Mouse (Mus musculus) liver, embryonic 14.5 days (tissue): ENCODE results near the gene Acly. TPM values are rescaled to one million over a fixed set of nuclear protein-coding genes. Genes with fewer than 3 reads are reported as not detected.

ENCODE experiments used
- ATAC-seq: fragments of 200-750 bp; cut with Nextera tagmentation; 2 replicates; pipeline ENCODE4 v1.8.0; 2017; ENCODE audit warnings: moderate number of reproducible peaks, mild to moderate bottlenecking, moderate library complexity; ENCODE audit not compliant: insufficient read depth
- DNase-seq, 3 experiments: peaks; one replicate each; pipeline ENCODE4 v3.0.0-alpha.2; 2012 to 2013; ENCODE audit warnings: low read depth in 3 of 3, low spot score in 3 of 3
- H3K27ac ChIP-seq: fragments of 300-500 bp; sonication (generic); 2 replicates; pipeline ENCODE4 v1.5.1; 2014; ENCODE audit warnings: moderate library complexity, mild to moderate bottlenecking, control low read depth, inconsistent platforms
- H3K27me3 ChIP-seq: fragments of 300-500 bp; sonication (generic); 2 replicates; pipeline ENCODE4 v1.6.1; 2014; ENCODE audit warnings: mild to moderate bottlenecking, low read length, moderate library complexity; ENCODE audit not compliant: control insufficient read depth, insufficient read depth
- H3K36me3 ChIP-seq: fragments of 300-500 bp; sonication (generic); replicated peaks from 2 replicates; pipeline ENCODE4 v1.6.1; 2014; ENCODE audit warnings: low read depth; ENCODE audit not compliant: control insufficient read depth, insufficient read depth
- H3K4me1 ChIP-seq, 2 experiments: fragments of 200-500 bp in 1 of 2; fragments of 300-500 bp in 1 of 2; sonication (generic) in 1 of 2; replicated peaks; 2 replicates each; pipeline ENCODE4 v1.6.1; 2012 to 2014; ENCODE audit warnings: antibody characterized with exemption in 1 of 2, inconsistent platforms in 1 of 2, low read length in 1 of 2; ENCODE audit not compliant: control insufficient read depth in 2 of 2, insufficient read depth in 2 of 2
- H3K4me2 ChIP-seq: fragments of 300-500 bp; sonication (generic); 2 replicates; pipeline ENCODE4 v1.6.1; 2014; ENCODE audit warnings: low read depth, mild to moderate bottlenecking, control low read depth, moderate library complexity
- H3K4me3 ChIP-seq, 2 experiments: fragments of 200-500 bp in 1 of 2; fragments of 300-500 bp in 1 of 2; sonication (generic) in 1 of 2; 2 replicates each; pipeline ENCODE4 v1.5.1; 2012 to 2014; ENCODE audit warnings: low read depth in 2 of 2, low read length in 2 of 2, mild to moderate bottlenecking in 2 of 2, control low read depth in 1 of 2, inconsistent platforms in 1 of 2, moderate library complexity in 1 of 2; ENCODE audit not compliant: insufficient read depth in 1 of 2
- H3K9ac ChIP-seq: fragments of 300-500 bp; sonication (generic); replicated peaks from 2 replicates; pipeline ENCODE4 v1.6.1; 2014; ENCODE audit warnings: mild to moderate bottlenecking, control low read depth, moderate library complexity
- H3K9me3 ChIP-seq: fragments of 300-500 bp; sonication (generic); 2 replicates; pipeline ENCODE4 v1.6.1; 2016; ENCODE audit warnings: low read length, mixed read lengths; ENCODE audit not compliant: control insufficient read depth
- CTCF ChIP-seq: IDR thresholded peaks from 2 replicates; pipeline ENCODE4 v1.5.1; 2016; ENCODE audit warnings: antibody characterized with exemption, low read depth, control low read depth
- EP300 ChIP-seq: IDR thresholded peaks from 2 replicates; pipeline ENCODE4 v1.6.1; 2016; ENCODE audit warnings: antibody characterized with exemption, low read depth
- WGBS: fragments of 180-500 bp; shearing (Covaris S2); extraction: QIAGEN DNeasy Blood & Tissue Kit; methylation state at CpG from one replicate; pipeline ENCODE4 v1.1.7; 2014; ENCODE audit not compliant: insufficient replicate concordance; 5-methylcytosine and 5-hydroxymethylcytosine counted together
- polyA plus RNA-seq, 2 experiments: library from polyadenylated mRNA; depleted of rRNA in 1 of 2; stranded (reverse) in 1 of 2; unstranded in 1 of 2; fragments of >200 nt; fragmentation: Nextera tagmentation in 1 of 2; extraction: Ambion mirVana in 1 of 2; gene quantifications; 2 replicates each; pipeline versions ENCODE4 v1.2.1 to v1.2.3; 2012 to 2014

Gene Acly
- polyA plus RNA-seq, 2 experiments = 45.9 to 68.2 TPM

GRCm38 (mm10) chr11:100505997-100506396 is 21.8 kb downstream of the Acly start:
- 82% methylated on average over 8 of the region's 8 CpGs for WGBS
- no peak for ATAC-seq
- Histone ChIP-seq H3K36me3 (peaks cover 10% of the 10 kb centered on the region), H3K4me3 (no peak overlapping the region), H3K4me2 (no peak overlapping the region), H3K27ac (no peak overlapping the region), H3K9me3 (no peaks in the 10 kb centered on the region), H3K27me3 (no peaks in the 10 kb centered on the region), H3K9ac (no peak overlapping the region), H3K4me1 (peaks cover 0 to 6% of the 10 kb centered on the region in 2 experiments; a peak in 2 of 4 replicates)
- TF ChIP-seq CTCF = no peak
- TF ChIP-seq EP300 = no peak
- no peak for DNase-seq

- H3K27me3 ChIP-seq = no peaks in the 10 kb centered on the region
- no peak overlapping the region for H3K27ac ChIP-seq
- ATAC-seq (no peak), DNase-seq (no peak)
- H3K9me3 ChIP-seq = no peaks in the 10 kb centered on the region
- H3K4me1 ChIP-seq = peaks cover 0 to 14% of the 10 kb centered on the region in 2 experiments; a peak in 3 of 4 replicates
- H3K36me3 ChIP-seq = peaks cover 10% of the 10 kb centered on the region
- TF ChIP-seq CTCF (no peak), EP300 (no peak)
- H3K9ac ChIP-seq = no peak overlapping the region
- H3K4me2 ChIP-seq = no peak overlapping the region
- WGBS = 81% methylated on average over 12 of the region's 12 CpGs
- no peak overlapping the region for H3K4me3 ChIP-seq
Observed at GRCm38 (mm10) chr11:100504990-100505660, 22.7 kb downstream of the Acly start.

GRCm38 (mm10) chr11:100501321-100501720 is 26.5 kb downstream of the Acly start:
- ATAC-seq (no peak), DNase-seq (no peak)
- no peak overlapping the region for H3K9ac ChIP-seq
- peaks cover 0 to 14% of the 10 kb centered on the region in 2 experiments; a peak in 3 of 4 replicates for H3K4me1 ChIP-seq
- WGBS = 28% methylated on average over 6 of the region's 6 CpGs
- peaks cover 30% of the 10 kb centered on the region for H3K36me3 ChIP-seq
- no peaks in the 10 kb centered on the region for H3K27me3 ChIP-seq
- H3K9me3 ChIP-seq = no peaks in the 10 kb centered on the region
- TF ChIP-seq EP300 (no peak), CTCF (no peak)
- no peak overlapping the region for H3K4me3 ChIP-seq
- no peak overlapping the region for H3K27ac ChIP-seq
- no peak overlapping the region for H3K4me2 ChIP-seq

GRCm38 (mm10) chr11:100500651-100501050 is 27.1 kb downstream of the Acly start:
- no peak for TF ChIP-seq EP300
- no peak for TF ChIP-seq CTCF
- Histone ChIP-seq H3K9ac (no peak overlapping the region), H3K4me2 (no peak overlapping the region), H3K9me3 (no peaks in the 10 kb centered on the region), H3K36me3 (peaks cover 31% of the 10 kb centered on the region), H3K4me1 (peaks cover 0 to 14% of the 10 kb centered on the region in 2 experiments; a peak in 3 of 4 replicates), H3K4me3 (no peak overlapping the region), H3K27me3 (no peaks in the 10 kb centered on the region), H3K27ac (no peak overlapping the region)
- WGBS = 70% methylated on average over 7 of the region's 7 CpGs
- ATAC-seq (no peak), DNase-seq (no peak)

DNA sequence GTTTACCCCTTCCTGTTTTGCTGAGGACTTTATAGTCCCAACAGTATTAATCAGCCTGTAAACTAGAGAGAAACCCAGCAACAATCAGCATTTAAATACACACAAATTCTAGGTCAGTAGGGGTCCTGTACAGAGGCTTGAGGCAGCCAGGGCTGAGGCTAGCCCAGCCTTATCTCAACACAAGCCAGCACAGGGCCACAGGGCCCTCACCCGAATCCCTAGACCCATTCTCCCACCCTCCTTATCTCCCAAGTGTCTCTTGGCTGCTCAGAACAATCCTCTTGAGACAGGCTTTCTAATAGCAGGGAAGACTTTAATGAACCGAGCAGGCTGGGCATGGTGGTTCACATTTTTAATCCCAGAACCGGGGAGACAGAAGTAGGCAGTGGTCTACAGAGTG is 27.6 kb downstream of the Acly start:
- no peaks in the 10 kb centered on the region for H3K27me3 ChIP-seq
- peaks cover 0 to 13% of the 10 kb centered on the region in 2 experiments; a peak in 3 of 4 replicates for H3K4me1 ChIP-seq
- H3K27ac ChIP-seq = no peak overlapping the region
- H3K9me3 ChIP-seq = no peaks in the 10 kb centered on the region
- no peak overlapping the region for H3K9ac ChIP-seq
- no peak overlapping the region for H3K4me3 ChIP-seq
- TF ChIP-seq CTCF (no peak), EP300 (no peak)
- peak; percentile 59; the same call in 1 of the 2 replicates for ATAC-seq
- H3K36me3 ChIP-seq = peaks cover 31% of the 10 kb centered on the region
- 27% methylated on average over 3 of the region's 3 CpGs for WGBS
- DNase-seq = no peak
- no peak overlapping the region for H3K4me2 ChIP-seq
